Mouse (Mus musculus) limb, embryonic 15.5 days (tissue): Measurements from ENCODE around the gene Chd9. TPM values are rescaled to one million over a fixed set of nuclear protein-coding genes. Genes with fewer than 3 reads are reported as not detected.
A peak's percentile ranks its signal among the peaks of the same experiment; 100 is the strongest.

Experiments used
- ATAC-seq: fragments of 200-750 bp; cut with Nextera tagmentation; 2 replicates; pipeline ENCODE4 v1.8.0; 2017; ENCODE audit warnings: low read depth, moderate TSS enrichment; ENCODE audit not compliant: insufficient number of reproducible peaks, low FRiP score, low TSS enrichment
- H3K27ac ChIP-seq: fragments of 300-500 bp; sonication (generic); 2 replicates; pipeline ENCODE4 v1.5.1; 2015; ENCODE audit warnings: moderate library complexity, mild to moderate bottlenecking, inconsistent platforms
- H3K27me3 ChIP-seq: fragments of 300-500 bp; sonication (generic); 2 replicates; pipeline ENCODE4 v1.6.1; 2015; ENCODE audit warnings: inconsistent platforms
- H3K36me3 ChIP-seq: fragments of 300-500 bp; sonication (generic); 2 replicates; pipeline ENCODE4 v1.6.1; 2015; ENCODE audit warnings: inconsistent platforms
- H3K4me1 ChIP-seq: fragments of 300-500 bp; sonication (generic); 2 replicates; pipeline ENCODE4 v1.6.1; 2015; ENCODE audit warnings: inconsistent platforms
- H3K4me2 ChIP-seq: fragments of 300-500 bp; sonication (generic); 2 replicates; pipeline ENCODE4 v1.6.1; 2015; ENCODE audit warnings: mild to moderate bottlenecking, inconsistent platforms
- H3K4me3 ChIP-seq: fragments of 300-500 bp; sonication (generic); 2 replicates; pipeline ENCODE4 v1.5.1; 2015; ENCODE audit warnings: mild to moderate bottlenecking, inconsistent platforms
- H3K9ac ChIP-seq: fragments of 300-500 bp; sonication (generic); 2 replicates; pipeline ENCODE4 v1.6.1; 2015; ENCODE audit warnings: inconsistent platforms
- H3K9me3 ChIP-seq: fragments of 300-500 bp; sonication (generic); 2 replicates; pipeline ENCODE4 v1.6.1; 2016; ENCODE audit warnings: inconsistent platforms
- WGBS: fragments of 180-500 bp; shearing (Covaris S2); methylation state at CpG from one replicate; pipeline ENCODE4 v1.1.7; 2015; 5-methylcytosine and 5-hydroxymethylcytosine counted together
- polyA plus RNA-seq: library from polyadenylated mRNA; unstranded; fragments of >200 nt; fragmentation: Nextera tagmentation; extraction: Ambion mirVana; gene quantifications from 2 replicates; pipeline ENCODE4 v1.2.1, GENCODE M21; 2015

The Chd9 gene
- polyA plus RNA-seq, 1 experiment from 2014 or later, result 128 TPM

GRCm38 (mm10) chr8:91051037-91051436 is 222.9 kb downstream of the Chd9 start:
- peaks cover 49% of the 10 kb centered on the region for H3K36me3 ChIP-seq
- peaks cover 6% of the 10 kb centered on the region; the same call in 1 of the 2 replicates for H3K4me1 ChIP-seq
- no peak overlapping the region for H3K4me2 ChIP-seq
- no peaks in the 10 kb centered on the region for H3K9me3 ChIP-seq
- H3K4me3 ChIP-seq, result no peak overlapping the region
- WGBS, result 19% methylated on average over 8 of the region's 8 CpGs
- no peak overlapping the region for H3K9ac ChIP-seq
- H3K27ac ChIP-seq, result peak overlapping the region; percentile 18; the same call in 1 of the 2 replicates
- no peaks in the 10 kb centered on the region for H3K27me3 ChIP-seq
- ATAC-seq, result no peak

- Histone ChIP-seq H3K4me2 (no peak overlapping the region), H3K9ac (no peak overlapping the region), H3K4me3 (no peak overlapping the region), H3K4me1 (peaks cover 6% of the 10 kb centered on the region; the same call in 1 of the 2 replicates), H3K36me3 (peaks cover 34% of the 10 kb centered on the region), H3K9me3 (no peaks in the 10 kb centered on the region), H3K27me3 (no peaks in the 10 kb centered on the region), H3K27ac (no peak overlapping the region)
- no peak for ATAC-seq
- 75% methylated on average over 4 of the region's 4 CpGs for WGBS
Observed at GRCm38 (mm10) chr8:91054418-91054817, 226.3 kb downstream of the Chd9 start.

- no peaks in the 10 kb centered on the region for H3K9me3 ChIP-seq
- no peak overlapping the region for H3K4me2 ChIP-seq
- peak overlapping the region; percentile 11; the same call in 1 of the 2 replicates for H3K27ac ChIP-seq
- peaks cover 16% of the 10 kb centered on the region for H3K36me3 ChIP-seq
- ATAC-seq, result no peak
- WGBS, result 24% methylated on average over 3 of the region's 3 CpGs
- H3K9ac ChIP-seq, result no peak overlapping the region
- peaks cover 5% of the 10 kb centered on the region; the same call in 1 of the 2 replicates for H3K4me1 ChIP-seq
- H3K4me3 ChIP-seq, result no peak overlapping the region
- no peaks in the 10 kb centered on the region for H3K27me3 ChIP-seq
Observed at GRCm38 (mm10) chr8:91056848-91057247, 228.7 kb downstream of the Chd9 start.

- Histone ChIP-seq H3K27me3 (no peaks in the 10 kb centered on the region), H3K9ac (no peak overlapping the region), H3K4me2 (no peak overlapping the region), H3K27ac (no peak overlapping the region), H3K9me3 (no peaks in the 10 kb centered on the region), H3K4me3 (no peak overlapping the region), H3K36me3 (peaks cover 9% of the 10 kb centered on the region; the same call in 1 of the 2 replicates), H3K4me1 (peaks cover 5% of the 10 kb centered on the region; the same call in 1 of the 2 replicates)
- ATAC-seq, result no peak
Observed at GRCm38 (mm10) chr8:91059086-91059578, 231.0 kb downstream of the Chd9 start.

- Histone ChIP-seq H3K27me3 (no peaks in the 10 kb centered on the region), H3K4me1 (peaks cover 5% of the 10 kb centered on the region; the same call in 1 of the 2 replicates), H3K4me3 (no peak overlapping the region), H3K36me3 (peaks cover 7% of the 10 kb centered on the region; the same call in 1 of the 2 replicates), H3K27ac (no peak overlapping the region), H3K9ac (no peak overlapping the region), H3K9me3 (no peaks in the 10 kb centered on the region), H3K4me2 (no peak overlapping the region)
- WGBS, result 90% methylated on average over 7 of the region's 7 CpGs
- no peak for ATAC-seq
Observed at GRCm38 (mm10) chr8:91059884-91060510, 231.8 kb downstream of the Chd9 start.

- no peaks in the 10 kb centered on the region for H3K27me3 ChIP-seq
- H3K4me3 ChIP-seq, result no peak overlapping the region
- no peak overlapping the region for H3K4me2 ChIP-seq
- peaks cover 5% of the 10 kb centered on the region; the same call in 1 of the 2 replicates for H3K4me1 ChIP-seq
- 70% methylated on average over 19 of the region's 19 CpGs for WGBS
- peaks cover 4% of the 10 kb centered on the region; the same call in 1 of the 2 replicates for H3K36me3 ChIP-seq
- H3K9ac ChIP-seq, result no peak overlapping the region
- no peaks in the 10 kb centered on the region for H3K9me3 ChIP-seq
- no peak overlapping the region for H3K27ac ChIP-seq
- ATAC-seq, result no peak
Observed at GRCm38 (mm10) chr8:91060555-91061471, 232.7 kb downstream of the Chd9 start.

- H3K9ac ChIP-seq, result no peak overlapping the region
- H3K27ac ChIP-seq, result no peak overlapping the region
- no peaks in the 10 kb centered on the region for H3K36me3 ChIP-seq
- no peak overlapping the region for H3K4me2 ChIP-seq
- no peaks in the 10 kb centered on the region for H3K9me3 ChIP-seq
- H3K4me3 ChIP-seq, result no peak overlapping the region
- 68% methylated on average over 4 of the region's 4 CpGs for WGBS
- no peaks in the 10 kb centered on the region for H3K27me3 ChIP-seq
- no peak for ATAC-seq
- peaks cover 6% of the 10 kb centered on the region; the same call in 1 of the 2 replicates for H3K4me1 ChIP-seq
Observed at GRCm38 (mm10) chr8:91065179-91065578, 237.0 kb downstream of the Chd9 start.

- WGBS, result 10% methylated on average over 10 of the region's 10 CpGs
- no peak overlapping the region for H3K9ac ChIP-seq
- H3K9me3 ChIP-seq, result no peaks in the 10 kb centered on the region
- H3K27me3 ChIP-seq, result no peaks in the 10 kb centered on the region
- peaks cover 11% of the 10 kb centered on the region for H3K4me1 ChIP-seq
- H3K36me3 ChIP-seq, result peaks cover 9% of the 10 kb centered on the region
- peak overlapping the region; percentile 62 for H3K4me2 ChIP-seq
- H3K4me3 ChIP-seq, result peak overlapping the region; percentile 67
- 0 out of 2 replicates have a peak, but pooled peaks have one; percentile 11 for ATAC-seq
- peak overlapping the region; percentile 81; the same call in 1 of the 2 replicates for H3K27ac ChIP-seq
Observed at GRCm38 (mm10) chr8:91069407-91069806, 241.3 kb downstream of the Chd9 start.

GRCm38 (mm10) chr8:91069834-91070233 is 241.7 kb downstream of the Chd9 start, which contains the start of gene Rbl2:
Gene Rbl2 (plus strand): TSS chr8:91070057.
- under 1% methylated on average over 25 of the region's 25 CpGs for WGBS
- H3K4me1 ChIP-seq, result peaks cover 11% of the 10 kb centered on the region
- H3K36me3 ChIP-seq, result peaks cover 9% of the 10 kb centered on the region
- ATAC-seq, result peak; percentile 92
- peak within 1 kb of the TSS; percentile 76 for H3K9ac ChIP-seq
- H3K4me3 ChIP-seq, result peak within 1 kb of the TSS; percentile 67
- no peaks in the 10 kb centered on the region for H3K9me3 ChIP-seq
- peak within 1 kb of the TSS; percentile 81 for H3K27ac ChIP-seq
- H3K4me2 ChIP-seq, result peak within 1 kb of the TSS; percentile 62
- H3K27me3 ChIP-seq, result no peaks in the 10 kb centered on the region

GRCm38 (mm10) chr8:91070275-91070859 is 242.2 kb downstream of the Chd9 start:
- ATAC-seq, result peak; percentile 71
- H3K4me2 ChIP-seq, result peak overlapping the region; percentile 62
- no peaks in the 10 kb centered on the region for H3K9me3 ChIP-seq
- peaks cover 9% of the 10 kb centered on the region for H3K36me3 ChIP-seq
- H3K4me3 ChIP-seq, result peak overlapping the region; percentile 67
- under 1% methylated on average over 33 of the region's 34 CpGs for WGBS
- no peaks in the 10 kb centered on the region for H3K27me3 ChIP-seq
- H3K27ac ChIP-seq, result peak overlapping the region; percentile 81
- peak overlapping the region; percentile 76 for H3K9ac ChIP-seq
- H3K4me1 ChIP-seq, result peaks cover 11% of the 10 kb centered on the region

GRCm38 (mm10) chr8:91077077-91077867 is 249.1 kb downstream of the Chd9 start:
- Histone ChIP-seq H3K4me3 (no peak overlapping the region), H3K9ac (no peak overlapping the region), H3K4me2 (no peak overlapping the region), H3K27ac (no peak overlapping the region), H3K27me3 (no peaks in the 10 kb centered on the region), H3K36me3 (peaks cover 44% of the 10 kb centered on the region), H3K4me1 (no peaks in the 10 kb centered on the region), H3K9me3 (no peaks in the 10 kb centered on the region)
- 90% methylated on average over 12 of the region's 12 CpGs for WGBS
- no peak for ATAC-seq
